Mouse (Mus musculus) thymus, adult 2 months (tissue): Measurements from ENCODE around the gene Snapc4. TPM values are rescaled to one million over a fixed set of nuclear protein-coding genes. Genes with fewer than 3 reads are reported as not detected.

ENCODE experiments used
- DNase-seq: peaks from one replicate; pipeline ENCODE4 v3.0.0; 2021
- H3K27ac ChIP-seq: fragments of 200-500 bp; 2 replicates; pipeline ENCODE4 v1.5.1; 2012; ENCODE audit warnings: low read length, control low read depth; ENCODE audit not compliant: control insufficient read depth, insufficient read depth
- H3K27me3 ChIP-seq: fragments of 200-500 bp; 2 replicates; pipeline ENCODE4 v1.6.1; 2012; ENCODE audit warnings: mild to moderate bottlenecking, low read length, moderate library complexity, mixed read lengths; ENCODE audit not compliant: control insufficient read depth, insufficient read depth
- H3K36me3 ChIP-seq: fragments of 200-500 bp; 2 replicates; pipeline ENCODE4 v1.6.1; 2012; ENCODE audit warnings: mild to moderate bottlenecking, low read length, moderate library complexity; ENCODE audit not compliant: control insufficient read depth, insufficient read depth
- H3K4me1 ChIP-seq: fragments of 200-500 bp; replicated peaks from 2 replicates; pipeline ENCODE4 v1.6.1; 2012; ENCODE audit warnings: low read length; ENCODE audit not compliant: control insufficient read depth, insufficient read depth
- H3K4me3 ChIP-seq: fragments of 200-500 bp; 2 replicates; pipeline ENCODE4 v1.5.1; 2012; ENCODE audit warnings: mild to moderate bottlenecking, low read length, control low read depth, moderate library complexity; ENCODE audit not compliant: control insufficient read depth, insufficient read depth
- CTCF ChIP-seq: fragments of 200-500 bp; IDR thresholded peaks from 2 replicates; pipeline ENCODE4 v1.5.1; 2012; ENCODE audit warnings: mild to moderate bottlenecking, control low read depth, low read length, moderate library complexity, borderline replicate concordance; ENCODE audit not compliant: control insufficient read depth, poor library complexity, insufficient read depth; ENCODE audit errors: extremely low read depth
- POLR2A ChIP-seq: fragments of 200-500 bp; IDR thresholded peaks from 2 replicates; pipeline ENCODE4 v1.6.1; 2012; ENCODE audit warnings: mild to moderate bottlenecking, low read length, control low read depth, moderate library complexity; ENCODE audit not compliant: control insufficient read depth, poor library complexity, insufficient read depth; ENCODE audit errors: extremely low read depth
- WGBS: fragments of 180-500 bp; shearing (Covaris S2); methylation state at CpG from one replicate; pipeline ENCODE4 v1.1.7; 2018; 5-methylcytosine and 5-hydroxymethylcytosine counted together
- polyA plus RNA-seq: library from polyadenylated mRNA; depleted of rRNA; stranded (reverse); fragments of >200 nt; gene quantifications from 2 replicates; pipeline ENCODE4 v1.2.3, GENCODE M21; 2012; rRNA removed

Gene Snapc4
- polyA plus RNA-seq, 1 experiment: 59.2 TPM

DNA sequence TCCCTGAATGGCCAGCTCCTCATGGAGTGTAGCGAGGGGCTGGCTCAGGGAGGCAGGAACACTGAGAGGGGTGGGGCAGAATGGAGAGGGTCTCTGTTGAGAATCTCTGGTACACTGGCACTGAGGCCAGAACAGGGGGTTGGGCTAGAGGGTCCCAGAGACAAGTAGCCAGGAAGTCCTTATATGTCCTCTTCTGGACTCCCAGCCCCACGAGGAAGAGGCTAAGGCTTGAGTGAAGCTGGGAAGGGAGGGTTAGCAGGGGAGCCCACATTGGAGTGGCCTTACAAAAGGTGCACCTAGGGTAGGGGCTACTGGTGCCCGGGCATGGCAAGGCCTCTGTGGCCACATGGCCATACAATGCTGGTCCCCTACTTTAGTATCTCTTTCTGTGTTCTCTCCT is 63.1 kb downstream of the Snapc4 start:
- H3K27ac ChIP-seq: no peak overlapping the region
- no peaks in the 10 kb centered on the region for H3K27me3 ChIP-seq
- H3K36me3 ChIP-seq: no peaks in the 10 kb centered on the region
- TF ChIP-seq POLR2A (no peak), CTCF (no peak)
- H3K4me3 ChIP-seq: no peak overlapping the region
- DNase-seq: no peak
- 87% methylated on average over 3 of the region's 3 CpGs for WGBS
- peaks cover 39% of the 10 kb centered on the region for H3K4me1 ChIP-seq

- 56% methylated on average over 9 of the region's 9 CpGs for WGBS
- H3K27me3 ChIP-seq: no peaks in the 10 kb centered on the region
- no peak overlapping the region for H3K4me3 ChIP-seq
- H3K36me3 ChIP-seq: no peaks in the 10 kb centered on the region
- TF ChIP-seq CTCF (no peak), POLR2A (no peak)
- no peak for DNase-seq
- peaks cover 44% of the 10 kb centered on the region for H3K4me1 ChIP-seq
- H3K27ac ChIP-seq: no peak overlapping the region
Measured at GRCm38 (mm10) chr2:26316576-26317246, 63.7 kb downstream of the Snapc4 start.

- Histone ChIP-seq H3K36me3 (no peaks in the 10 kb centered on the region), H3K4me1 (peaks cover 47% of the 10 kb centered on the region), H3K27ac (no peak overlapping the region), H3K27me3 (no peaks in the 10 kb centered on the region), H3K4me3 (peak overlapping the region; percentile 84)
- DNase-seq: peak; percentile 51
- WGBS: 11% methylated on average over 11 of the region's 11 CpGs
- TF ChIP-seq POLR2A (no peak), CTCF (no peak)
Measured at GRCm38 (mm10) chr2:26315925-26316311, 64.5 kb downstream of the Snapc4 start.

- DNase-seq: peak; percentile 70
- Histone ChIP-seq H3K27ac (no peak within 1 kb of the TSS), H3K27me3 (no peaks in the 10 kb centered on the region), H3K36me3 (no peaks in the 10 kb centered on the region), H3K4me1 (peaks cover 42% of the 10 kb centered on the region), H3K4me3 (peak within 1 kb of the TSS; percentile 84)
- TF ChIP-seq POLR2A (peak; percentile 30; the same call in 1 of the 2 replicates), CTCF (no peak)
- under 1% methylated on average over 60 of the region's 66 CpGs for WGBS
Measured at GRCm38 (mm10) chr2:26315072-26315924, 65.2 kb downstream of the Snapc4 start, which contains the start of gene Gpsm1. Gene Gpsm1, plus strand, starts transcription at chr2:26315515.

GRCm38 (mm10) chr2:26314281-26315071 is 66.0 kb downstream of the Snapc4 start:
- no peak for DNase-seq
- Histone ChIP-seq H3K4me1 (peaks cover 36% of the 10 kb centered on the region), H3K4me3 (peak overlapping the region; percentile 84; the same call in 1 of the 2 replicates), H3K36me3 (no peaks in the 10 kb centered on the region), H3K27me3 (no peaks in the 10 kb centered on the region), H3K27ac (no peak overlapping the region)
- no peak for TF ChIP-seq POLR2A
- no peak for TF ChIP-seq CTCF
- WGBS: 84% methylated on average over 13 of the region's 13 CpGs

DNA sequence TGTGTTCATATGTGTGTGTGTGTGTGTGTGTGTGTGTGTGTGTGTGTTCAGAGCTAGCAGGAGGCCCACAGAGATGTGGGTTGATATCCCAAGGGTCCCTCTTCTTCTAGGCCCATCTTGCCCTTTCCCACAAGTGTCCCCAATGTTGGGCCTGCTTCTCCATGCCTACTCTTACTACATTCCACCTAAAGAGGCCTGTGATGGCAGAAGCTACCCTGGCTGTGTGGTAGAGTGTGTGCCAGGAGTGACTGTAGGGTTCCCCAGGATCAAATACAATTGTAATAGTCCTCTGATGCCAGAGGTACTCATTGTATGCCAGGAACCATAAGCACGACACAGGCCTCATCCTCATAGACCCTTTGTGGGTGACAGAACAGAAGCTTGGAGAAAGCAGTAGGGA is 67.1 kb downstream of the Snapc4 start:
- H3K36me3 ChIP-seq: no peaks in the 10 kb centered on the region
- H3K27ac ChIP-seq: no peak overlapping the region
- TF ChIP-seq POLR2A (no peak), CTCF (no peak)
- WGBS: 92% methylated on average over 1 of the region's 1 CpGs
- H3K4me3 ChIP-seq: no peak overlapping the region
- DNase-seq: no peak
- no peaks in the 10 kb centered on the region for H3K27me3 ChIP-seq
- peaks cover 36% of the 10 kb centered on the region for H3K4me1 ChIP-seq

GRCm38 (mm10) chr2:26312812-26313211 is 67.6 kb downstream of the Snapc4 start:
- WGBS: 53% methylated on average over 2 of the region's 2 CpGs
- peaks cover 36% of the 10 kb centered on the region for H3K4me1 ChIP-seq
- no peak overlapping the region for H3K27ac ChIP-seq
- H3K36me3 ChIP-seq: no peaks in the 10 kb centered on the region
- DNase-seq: no peak
- no peak overlapping the region for H3K4me3 ChIP-seq
- H3K27me3 ChIP-seq: no peaks in the 10 kb centered on the region
- TF ChIP-seq POLR2A (no peak), CTCF (no peak)

Other genes with a start within 250 kb of the Snapc4 start
- gene Lhx3, start 172.4 kb downstream of the Snapc4 start, polyA plus RNA-seq: 0.19 and 0.47 TPM in 2 replicates
- gene Qsox2, start 143.1 kb downstream of the Snapc4 start, polyA plus RNA-seq: 18.3 and 22.7 TPM in 2 replicates
- 0.19 and 0.23 TPM in 2 replicates for gene Ccdc187, start 86.1 kb downstream of the Snapc4 start, polyA plus RNA-seq
- gene Gpsm1, start 65.1 kb downstream of the Snapc4 start, polyA plus RNA-seq: 39.7 and 57.7 TPM in 2 replicates
- 31.5 and 32.0 TPM in 2 replicates for gene Dnlz, start 28.5 kb downstream of the Snapc4 start, polyA plus RNA-seq
- gene Card9, start 19.7 kb downstream of the Snapc4 start, polyA plus RNA-seq: 39.1 and 51.0 TPM in 2 replicates
- 216 and 228 TPM in 2 replicates for gene Entr1, start 8.7 kb upstream of the Snapc4 start, polyA plus RNA-seq
- 50.5 and 55.2 TPM in 2 replicates for gene Pmpca, start 8.7 kb upstream of the Snapc4 start, polyA plus RNA-seq
- 46.3 and 47.4 TPM in 2 replicates for gene Inpp5e, start 28.6 kb upstream of the Snapc4 start, polyA plus RNA-seq
- gene Sec16a, start 64.6 kb upstream of the Snapc4 start, polyA plus RNA-seq: 129 and 147 TPM in 2 replicates
- gene Notch1, start 136.0 kb upstream of the Snapc4 start, polyA plus RNA-seq: 159 and 219 TPM in 2 replicates
- 63.9 and 105 TPM in 2 replicates for gene Egfl7, start 199.4 kb upstream of the Snapc4 start, polyA plus RNA-seq
- gene Gm20532, start 206.0 kb upstream of the Snapc4 start, polyA plus RNA-seq: not detected in 2 replicates
- gene Agpat2, start 223.8 kb upstream of the Snapc4 start, polyA plus RNA-seq: 89.3 and 137 TPM in 2 replicates
- gene Fam69b, start 247.8 kb upstream of the Snapc4 start, polyA plus RNA-seq: 14.8 and 15.6 TPM in 2 replicates